Mouse (Mus musculus) heart, postnatal 4 days (tissue): ENCODE data around the gene Kmt5a. TPM values are rescaled to one million over a fixed set of nuclear protein-coding genes. Genes with fewer than 3 reads are reported as not detected.
A peak's percentile ranks its signal among the peaks of the same experiment; 100 is the strongest.
"Not testable (repeated sequence)": the region's sequence is repeated elsewhere in the genome, so short reads cannot be mapped to it uniquely, and the experiment has no call there.

ENCODE experiments used
- DNase-seq: peaks from one replicate; pipeline ENCODE4 v3.0.0; 2021
- total RNA-seq, 2 experiments: library from RNA; stranded (reverse); gene quantifications; 2 replicates each; pipeline ENCODE4 v1.2.3; 2021

Gene Kmt5a
- total RNA-seq, 2 experiments from 2014 or later = 130 to 132 TPM

GRCm38 (mm10) chr5:124446301-124446881 lies 6.7 kb downstream of the Kmt5a start:
- DNase-seq = peak; percentile 81

DNA sequence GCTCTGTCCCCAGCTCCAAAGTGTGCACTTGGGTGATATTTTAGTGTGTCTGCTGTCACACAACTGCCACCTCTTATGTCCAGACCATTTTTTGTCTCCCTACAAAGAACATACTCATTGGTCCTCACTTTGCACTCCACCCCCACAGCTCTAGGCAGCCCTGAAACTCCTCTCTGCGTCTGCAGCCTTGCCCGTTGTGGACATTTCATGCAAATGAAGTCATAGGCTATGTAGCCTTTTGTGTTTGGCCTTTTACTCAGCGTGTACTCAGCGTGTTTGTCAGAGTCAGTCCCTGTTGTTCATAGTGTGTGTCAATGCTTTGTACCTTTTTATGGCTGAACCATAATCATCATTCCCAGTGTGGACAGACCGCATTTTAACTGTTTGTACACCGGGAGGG lies 9.8 kb downstream of the Kmt5a start:
- peak; percentile 43 for DNase-seq

DNA sequence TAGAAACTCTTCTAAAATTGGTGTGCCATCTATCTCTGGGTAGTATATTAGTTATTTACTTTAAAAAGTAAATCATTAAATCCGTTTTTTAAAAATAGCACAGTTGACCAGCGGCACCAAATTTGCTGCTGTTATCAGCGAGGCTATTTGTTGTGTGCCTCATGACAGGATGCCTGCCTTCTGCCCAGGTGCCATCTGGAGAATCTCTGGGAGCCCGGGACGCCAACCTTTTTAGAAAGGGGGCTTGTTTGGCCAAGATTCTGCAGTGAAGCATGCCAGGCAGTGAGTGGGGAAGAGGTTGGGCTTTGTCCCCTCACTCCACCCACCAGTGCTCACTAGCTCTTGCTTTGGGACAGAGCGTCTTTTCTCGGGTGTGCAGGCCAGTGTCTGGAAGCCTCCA lies 10.3 kb downstream of the Kmt5a start:
- DNase-seq = peak; percentile 50

- DNase-seq = no peak
Observed at GRCm38 (mm10) chr5:124450641-124451340, 11.1 kb downstream of the Kmt5a start.

DNA sequence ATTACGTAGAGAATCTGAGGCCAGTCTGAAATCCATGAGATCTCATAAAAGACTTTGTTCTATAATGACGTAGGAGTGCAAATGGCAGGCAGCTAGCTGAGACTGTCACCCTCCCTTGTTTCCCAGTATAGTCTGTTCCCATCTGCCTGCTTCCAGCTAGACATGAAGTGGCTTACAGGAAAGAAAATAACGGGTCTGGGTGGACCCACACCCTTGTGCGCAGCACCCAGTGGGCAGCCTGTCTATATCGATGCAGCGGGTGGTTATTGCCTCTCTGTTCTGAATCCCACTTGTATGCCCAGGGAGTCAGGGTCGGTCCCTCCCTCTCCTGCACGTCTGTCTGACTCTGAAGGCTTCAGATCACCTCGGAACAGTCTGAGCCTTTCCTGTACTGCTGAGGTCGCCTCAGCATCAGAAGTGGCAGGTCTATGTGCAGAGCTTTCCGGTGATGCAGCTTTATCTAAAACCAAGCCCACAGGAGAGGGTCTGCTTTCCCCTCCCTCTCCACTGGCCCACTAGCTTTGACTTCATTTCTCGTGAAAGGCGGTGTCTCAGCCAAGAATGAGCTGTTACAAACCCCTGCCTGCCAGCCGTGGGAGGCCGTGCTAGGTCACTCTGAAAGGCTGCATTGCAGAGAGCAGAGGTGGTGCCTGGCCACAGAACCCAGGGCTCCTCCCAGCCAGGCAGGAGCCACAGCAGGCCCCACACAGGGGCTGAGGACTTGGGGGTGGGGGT lies 12.9 kb downstream of the Kmt5a start:
- no peak for DNase-seq

GRCm38 (mm10) chr5:124453339-124454081 lies 13.8 kb downstream of the Kmt5a start:
- no peak for DNase-seq

DNA sequence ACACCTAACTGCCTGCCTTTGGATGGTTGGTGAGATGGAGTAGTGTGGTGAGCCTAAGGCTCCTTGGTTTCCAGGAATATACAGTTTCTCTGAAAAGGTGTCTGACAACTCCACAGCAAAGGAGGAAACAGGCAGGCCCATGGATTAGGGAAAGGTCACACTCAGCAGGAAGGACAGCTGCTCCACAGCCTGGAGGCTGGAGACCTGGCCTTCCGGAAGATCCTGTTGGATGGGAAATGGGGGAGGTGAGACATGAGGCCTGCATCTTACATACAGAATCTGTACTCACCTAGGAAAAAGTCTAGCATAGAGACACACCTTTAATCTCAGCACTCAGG lies 14.3 kb downstream of the Kmt5a start:
- no peak for DNase-seq

GRCm38 (mm10) chr5:124456762-124457161 lies 17.0 kb downstream of the Kmt5a start:
- no peak for DNase-seq

GRCm38 (mm10) chr5:124460922-124461321 lies 21.2 kb downstream of the Kmt5a start:
- DNase-seq = not testable (repeated sequence)

GRCm38 (mm10) chr5:124462297-124463025 lies 22.7 kb downstream of the Kmt5a start:
- DNase-seq = no peak

- DNase-seq = no peak
Observed at GRCm38 (mm10) chr5:124463462-124463861, 23.7 kb downstream of the Kmt5a start.

GRCm38 (mm10) chr5:124464905-124465304 lies 25.2 kb downstream of the Kmt5a start:
- DNase-seq = no peak

DNA sequence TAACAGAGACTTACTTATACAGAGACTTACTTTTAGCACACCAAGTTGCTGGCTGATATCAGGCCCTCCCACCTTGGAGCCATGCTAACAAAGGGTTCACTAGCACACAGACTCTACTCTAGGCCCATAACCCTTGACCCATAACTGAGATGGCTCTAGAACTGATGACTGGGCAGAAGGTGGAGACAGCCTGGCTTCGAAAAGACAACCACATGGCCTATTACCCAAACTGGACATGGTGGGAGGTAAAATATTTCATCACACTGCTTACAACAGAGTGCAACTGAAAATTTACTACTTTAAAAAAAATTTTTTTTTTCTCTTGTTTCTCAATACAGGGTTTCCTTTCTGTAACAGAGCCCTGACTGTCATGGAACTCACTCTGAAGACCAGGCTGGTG lies 28.0 kb downstream of the Kmt5a start:
- DNase-seq = no peak

DNA sequence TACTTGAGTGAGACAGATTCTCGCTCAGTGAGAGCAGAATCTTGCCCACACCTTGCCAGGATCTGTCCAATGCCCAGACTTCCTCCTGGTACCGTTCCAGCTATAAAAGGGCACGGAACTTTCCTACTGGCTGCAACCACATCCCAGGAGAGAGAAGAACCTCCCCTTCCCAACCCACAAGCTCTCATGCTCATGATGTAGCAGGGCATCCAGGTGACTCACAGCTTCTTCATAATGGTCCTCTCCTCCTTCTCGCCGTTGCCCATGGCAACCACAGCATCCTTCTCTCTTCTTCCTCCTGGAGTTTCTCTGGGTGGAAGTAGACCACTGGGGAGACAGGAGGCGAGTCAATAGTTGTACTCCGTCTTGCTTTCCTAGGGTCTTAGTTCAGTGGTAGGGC lies 28.6 kb downstream of the Kmt5a start:
- DNase-seq = no peak

GRCm38 (mm10) chr5:124469486-124469885 lies 29.8 kb downstream of the Kmt5a start:
- no peak for DNase-seq

DNA sequence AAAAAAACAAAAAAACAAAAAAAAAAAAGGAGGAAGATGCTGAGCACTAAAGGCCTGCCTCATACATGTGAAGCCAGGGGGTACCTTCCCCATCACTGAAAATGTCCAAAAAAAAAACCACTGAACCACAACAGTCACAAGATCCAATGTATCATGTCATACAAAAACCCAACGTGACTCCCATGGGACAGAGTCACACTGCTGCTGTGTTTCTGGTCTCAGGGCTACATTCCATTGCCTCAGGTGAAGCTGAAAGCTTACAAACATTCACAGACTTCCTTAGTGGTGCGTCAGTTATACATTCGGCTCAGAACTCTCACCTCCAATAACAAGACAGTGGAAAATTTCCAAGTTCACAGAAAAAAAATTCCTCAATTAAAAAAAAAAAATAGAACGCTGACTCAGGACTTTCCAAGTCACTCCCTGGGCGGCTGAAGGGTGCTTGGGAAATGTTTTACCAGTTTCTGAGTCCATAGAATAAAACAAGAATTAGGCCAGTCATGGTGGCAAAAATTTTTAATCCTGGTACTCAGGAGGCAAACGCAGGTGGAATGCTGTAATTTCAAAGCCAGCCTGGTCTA lies 31.0 kb downstream of the Kmt5a start:
- DNase-seq = no peak

- DNase-seq = no peak
Observed at GRCm38 (mm10) chr5:124478873-124479204, 39.1 kb downstream of the Kmt5a start.

GRCm38 (mm10) chr5:124480119-124480518 lies 40.4 kb downstream of the Kmt5a start:
- DNase-seq = no peak

DNA sequence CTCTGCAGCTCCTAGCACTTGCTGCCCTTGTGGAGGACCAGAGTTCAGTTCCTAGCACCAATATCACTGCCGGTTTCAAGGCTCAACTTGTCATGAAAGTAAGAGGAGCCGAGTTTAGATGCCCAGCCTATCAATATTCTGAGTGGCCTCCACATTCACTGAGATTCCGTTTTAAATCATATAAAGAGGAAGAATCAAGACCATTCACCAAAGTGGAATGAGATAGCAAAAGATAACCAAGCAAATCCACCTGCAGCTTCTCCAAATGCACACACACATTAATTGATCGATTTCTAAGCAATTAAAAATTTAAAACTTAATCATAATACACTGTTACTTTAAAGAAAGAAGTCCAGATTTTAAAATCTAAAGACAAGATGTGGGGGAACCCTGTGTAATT lies 42.0 kb downstream of the Kmt5a start:
- DNase-seq = no peak

DNA sequence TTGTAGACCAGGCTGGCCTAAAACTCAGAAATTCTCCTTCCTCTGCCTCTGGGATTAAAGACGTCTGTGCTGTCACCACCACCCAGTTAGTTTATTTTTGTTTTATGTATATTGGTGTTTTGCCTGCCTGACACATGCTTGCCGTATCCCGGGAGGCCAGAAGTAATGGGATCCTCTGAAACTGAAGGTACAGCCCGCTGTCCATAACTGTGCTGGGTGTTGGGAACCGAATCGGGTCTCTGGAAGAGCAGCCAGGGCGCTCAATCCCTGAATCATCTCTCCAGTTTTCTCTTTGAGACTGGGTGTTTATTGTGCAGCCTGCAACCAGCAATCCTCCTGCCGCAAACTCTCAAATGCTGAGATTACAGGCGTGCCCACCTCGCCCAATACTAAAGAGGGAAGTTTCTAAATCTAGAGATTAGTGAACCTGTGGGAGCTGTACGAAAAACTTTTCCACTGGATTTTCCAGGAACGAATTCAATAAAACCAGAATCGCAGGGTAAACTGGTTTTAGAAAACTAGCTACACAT lies 42.8 kb downstream of the Kmt5a start:
- peak; percentile 25 for DNase-seq

DNA sequence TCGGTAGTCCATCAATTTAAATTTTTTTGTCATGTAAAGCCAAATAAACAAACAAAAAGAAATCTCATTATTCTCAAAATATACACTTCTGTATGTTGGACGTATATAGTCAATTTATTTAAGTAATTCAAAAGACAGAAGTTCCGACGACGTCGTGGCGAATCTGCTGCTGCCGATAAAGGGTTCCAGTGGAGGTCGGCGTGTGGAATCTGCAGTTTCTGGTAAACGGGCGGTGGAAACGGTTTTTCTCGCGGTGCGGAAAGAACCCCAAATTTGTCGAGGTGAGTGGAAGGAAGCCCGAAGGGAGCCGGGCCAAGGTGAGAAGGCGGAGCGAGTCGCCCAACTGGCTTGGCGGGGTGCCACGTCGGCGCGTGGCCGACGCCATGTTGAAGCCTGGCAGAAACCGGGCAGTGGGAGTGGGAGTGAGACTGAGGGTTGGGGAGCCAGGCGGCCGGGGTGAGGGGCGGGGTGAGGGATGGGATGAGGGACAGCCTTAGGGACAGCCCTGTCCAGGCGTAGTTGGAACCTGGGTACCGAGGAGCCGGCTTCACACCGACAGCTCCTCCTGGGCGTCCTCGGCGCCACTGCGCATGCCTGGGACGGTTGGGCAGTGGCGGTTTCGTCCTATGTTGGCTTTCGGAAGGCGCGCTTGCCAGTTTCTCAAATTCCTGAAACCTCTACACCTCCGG lies 43.4 kb downstream of the Kmt5a start, which contains the start of gene Snrnp35:
Snrnp35 (plus strand) TSS at position 169 of the 689 bp plus-strand sequence.
- DNase-seq = peak; percentile 94
